Mouse (Mus musculus) liver, adult 2 months (tissue): ENCODE measurements around the gene 1700109H08Rik.

ENCODE experiments used
- CTCF ChIP-seq: fragments of 200-500 bp; IDR thresholded peaks from 2 replicates; pipeline ENCODE4 v1.5.1; 2011; ENCODE audit warnings: low read depth, low read length, control low read depth
- POLR2A ChIP-seq: fragments of 200-500 bp; IDR thresholded peaks from 2 replicates; pipeline ENCODE4 v1.6.1; 2011; ENCODE audit warnings: low read length, control low read depth; ENCODE audit not compliant: insufficient read depth; ENCODE audit errors: extremely low read depth

DNA sequence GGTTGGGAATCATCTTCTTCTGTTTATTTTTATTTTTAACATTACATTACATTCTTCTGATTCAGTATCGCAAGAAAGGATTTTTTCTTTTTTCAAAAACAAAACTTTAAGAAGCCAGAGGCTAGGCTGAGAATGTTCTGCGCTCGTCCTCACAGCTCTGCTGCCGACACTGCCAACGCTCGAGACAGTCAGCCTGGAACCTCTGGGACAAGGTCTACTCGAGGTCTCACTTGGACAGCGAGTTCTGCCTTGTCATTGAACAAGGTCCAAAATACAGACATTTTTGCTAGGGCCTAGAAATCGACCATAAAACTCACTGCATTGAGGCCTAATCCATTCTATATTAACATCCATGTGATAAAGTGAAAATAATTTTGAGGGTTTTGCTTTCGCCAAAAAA, 48.5 kb upstream of the 1700109H08Rik start:
- no peak for TF ChIP-seq CTCF
- no peak for TF ChIP-seq POLR2A
